9 mouse cellular contexts compared by ENCODE assay signal in the genomic region with DNA sequence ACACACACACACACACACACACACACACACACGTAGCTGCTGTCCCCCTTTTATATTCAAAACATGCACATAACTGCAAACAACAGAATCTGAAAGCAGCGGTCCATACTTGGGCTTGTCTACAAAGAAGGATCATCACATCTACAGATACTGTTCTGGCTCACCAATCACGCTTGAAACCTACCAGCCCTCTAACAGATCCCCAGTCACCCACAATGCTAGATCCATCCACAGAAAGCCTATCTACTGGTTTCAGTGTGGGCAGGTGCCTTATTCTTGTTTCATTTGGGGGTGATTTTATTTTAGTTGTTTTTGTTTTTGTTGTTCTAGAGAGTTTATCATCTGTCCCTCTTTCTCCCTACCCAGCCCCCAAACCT. TPM values are rescaled to one million over a fixed set of nuclear protein-coding genes. Genes with fewer than 3 reads are reported as not detected.
DNase-seq lines count a peak whose midpoint lies in the region; ATAC-seq and TF ChIP-seq lines count a peak whose summit lies in the region.
"Had no signal": no experiment of that assay in that cellular context is flagged by ENCODE, and none has a peak within 500 bp of the region (broad histone marks: within the 10 kb centered on the region; RNA-seq: fewer than 3 reads in every experiment).

No protein-coding gene starts in this region.

- H3K4me1 ChIP-seq in lung, embryonic 15.5 days, result peaks cover 8% of the 10 kb centered on the region; the same call in 1 of the 2 replicates
- H3K4me1 ChIP-seq in intestine, postnatal 0 days (replicated peaks; ENCODE audit: control insufficient read depth, insufficient read depth, low read length), result no peaks in the 10 kb centered on the region
- peaks cover 19% of the 10 kb centered on the region for H3K4me1 ChIP-seq in neural tube, embryonic 15.5 days

- ATAC-seq in lung, embryonic 15.5 days (ENCODE audit: borderline replicate concordance, extremely low read depth, low FRiP score, low TSS enrichment), result no peak
- no peak for ATAC-seq in intestine, postnatal 0 days
- ATAC-seq in neural tube, embryonic 15.5 days (ENCODE audit: low FRiP score), result peak; percentile 79

- H3K9ac ChIP-seq in lung, embryonic 15.5 days, result no peak overlapping the region
- no peak overlapping the region for H3K9ac ChIP-seq in intestine, postnatal 0 days (ENCODE audit: low read depth, low read length)
- peak overlapping the region; percentile 84 for H3K9ac ChIP-seq in neural tube, embryonic 15.5 days (replicated peaks)

- no peak overlapping the region for H3K27ac ChIP-seq in lung, embryonic 15.5 days
- no peak overlapping the region for H3K27ac ChIP-seq in intestine, postnatal 0 days (ENCODE audit: low read depth, low read length)
- H3K27ac ChIP-seq in neural tube, embryonic 15.5 days (replicated peaks), result peak overlapping the region; percentile 94

- no peaks in the 10 kb centered on the region for H3K9me3 ChIP-seq in lung, embryonic 15.5 days
- no peaks in the 10 kb centered on the region for H3K9me3 ChIP-seq in intestine, postnatal 0 days (ENCODE audit: control insufficient read depth)
- no peaks in the 10 kb centered on the region for H3K9me3 ChIP-seq in neural tube, embryonic 15.5 days (replicated peaks)

- TF ChIP-seq CTCF in intestine, postnatal 0 days (IDR thresholded peaks at IDR 0.05; ENCODE audit: low read depth), result no peak

- H3K36me3 ChIP-seq in lung, embryonic 15.5 days, result no peaks in the 10 kb centered on the region
- no peaks in the 10 kb centered on the region for H3K36me3 ChIP-seq in intestine, postnatal 0 days (ENCODE audit: control insufficient read depth, insufficient read depth)
- no peaks in the 10 kb centered on the region for H3K36me3 ChIP-seq in neural tube, embryonic 15.5 days

- peaks cover 6% of the 10 kb centered on the region; the same call in 1 of the 2 replicates for H3K27me3 ChIP-seq in lung, embryonic 15.5 days
- H3K27me3 ChIP-seq in intestine, postnatal 0 days (replicated peaks; ENCODE audit: control insufficient read depth, insufficient read depth, low read length), result no peaks in the 10 kb centered on the region
- H3K27me3 ChIP-seq in neural tube, embryonic 15.5 days (replicated peaks), result no peaks in the 10 kb centered on the region

- peak; percentile 12 for DNase-seq in embryo, embryonic 10.5 days (ENCODE audit: low spot score)
- DNase-seq in embryo, embryonic 9.5 days (ENCODE audit: extremely low spot score), result no peak
- no peak for DNase-seq in lung, postnatal 10 days
- no peak for DNase-seq in right cerebral cortex, postnatal 36 days (ENCODE audit: low spot score in 2 of 2)
- no peak for DNase-seq in adrenal gland, adult 8-10 months

- H3K4me3 ChIP-seq in lung, embryonic 15.5 days, result no peak overlapping the region
- peak overlapping the region; percentile 39 for H3K4me3 ChIP-seq in intestine, postnatal 0 days (ENCODE audit: low read depth, low read length)
- peak overlapping the region; percentile 76 for H3K4me3 ChIP-seq in neural tube, embryonic 15.5 days (replicated peaks)
- H3K4me3 ChIP-seq: myocyte had no signal

- H3K4me2 ChIP-seq in lung, embryonic 15.5 days, result peak overlapping the region; percentile 92; the same call in 1 of the 2 replicates
- H3K4me2 ChIP-seq in intestine, postnatal 0 days (replicated peaks; ENCODE audit: low read depth), result peak overlapping the region; percentile 72
- peak overlapping the region; percentile 67 for H3K4me2 ChIP-seq in neural tube, embryonic 15.5 days

- WGBS in lung, embryonic 15.5 days, result 75% methylated on average over 3 of the region's 3 CpGs
- 70% methylated on average over 3 of the region's 3 CpGs for WGBS in intestine, postnatal 0 days
- WGBS in neural tube, embryonic 15.5 days, result 38% methylated on average over 3 of the region's 3 CpGs

RNA-seq across cellular contexts. Expression of a gene that starts 0.2 kb away (rescaled TPM):
- polyA plus RNA-seq in lung, embryonic 15.5 days (2015; fragmentation: Nextera tagmentation; extraction: Ambion mirVana), result 0.30 and 0.59 TPM in 2 replicates
- 0.85 and 2.0 TPM in 2 replicates for polyA plus RNA-seq in intestine, postnatal 0 days (2015; fragmentation: Nextera tagmentation; extraction: Ambion mirVana)
- 161 and 186 TPM in 2 replicates for polyA plus RNA-seq in neural tube, embryonic 15.5 days (2015; fragmentation: Nextera tagmentation; extraction: Ambion mirVana)
- 1 to 10 TPM; 1.2 to 4.5 (median 2.6) TPM for total RNA-seq in adrenal gland, adult 8-10 months (2022)

RNA-seq across cellular contexts. Expression of a gene that starts 0.5 kb away (rescaled TPM):
- not detected in 2 replicates for polyA plus RNA-seq in lung, embryonic 15.5 days (2015; fragmentation: Nextera tagmentation; extraction: Ambion mirVana)
- polyA plus RNA-seq in intestine, postnatal 0 days (2015; fragmentation: Nextera tagmentation; extraction: Ambion mirVana), result not detected in 2 replicates
- polyA plus RNA-seq in neural tube, embryonic 15.5 days (2015; fragmentation: Nextera tagmentation; extraction: Ambion mirVana), result 0.66 and 0.74 TPM in 2 replicates
- under 1 TPM in 2 of 4 experiments, not detected in 2; 0.75 to 0.83 TPM for total RNA-seq in adrenal gland, adult 8-10 months (2022)
- polyA plus RNA-seq: myocyte had no signal

Comparison
In these comparisons a context has a peak if more than half of its experiments do, and no peak if none do; other contexts are left out.
1. RNA of a gene that starts 0.2 kb away (polyA plus RNA-seq): 161 to 186 TPM in neural tube, embryonic 15.5 days; 0.85 to 2.0 TPM in intestine, postnatal 0 days and 0.30 to 0.59 TPM in lung, embryonic 15.5 days; every median in the first group is over 10 times any median in the second.
2. Peak in every context shown above with its lines, with median percentiles within 50 percentile points of each other: H3K4me2 ChIP-seq.